Mouse (Mus musculus): ENCODE measurements at regions not wholly inside any gene's neighbourhood (a gene's known extent, or its start where the extent isn't known, plus 50 kb on each side); places are given as distances from the start of the nearest gene placed in this dataset.

DNA sequence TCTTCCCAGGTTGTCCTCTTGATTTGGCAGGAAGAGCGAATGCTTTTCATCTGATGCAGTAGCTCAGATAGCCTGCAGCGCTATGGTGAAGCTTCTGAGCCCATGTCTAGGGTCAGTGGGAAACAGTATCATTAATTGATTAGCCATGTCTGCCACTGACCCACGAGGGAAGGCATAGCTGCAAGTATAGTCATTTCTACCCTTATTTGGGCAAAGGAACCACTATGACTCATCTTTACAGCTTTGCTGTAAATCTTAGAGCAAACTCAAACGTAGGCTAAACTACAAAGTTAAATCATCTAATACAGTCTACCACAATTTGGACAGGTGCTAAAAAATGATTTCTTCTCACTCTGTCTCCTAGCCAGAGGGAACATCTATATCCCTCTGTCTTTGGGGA, 289.5 kb downstream of the Cbln1 start:
- Histone ChIP-seq H3K27ac (replicated peaks; ENCODE audit: low read depth, low read length) (no peak overlapping the region), H3K36me3 (ENCODE audit: control insufficient read depth, insufficient read depth, low read length) (no peaks in the 10 kb centered on the region), H3K27me3 (replicated peaks; ENCODE audit: control insufficient read depth, insufficient read depth, low read length) (no peaks in the 10 kb centered on the region), H3K9ac (ENCODE audit: low read depth, low read length) (no peak overlapping the region), H3K4me1 (ENCODE audit: control insufficient read depth, insufficient read depth, low read length) (no peaks in the 10 kb centered on the region), H3K9me3 (ENCODE audit: control insufficient read depth, low read length) (no peaks in the 10 kb centered on the region), H3K4me2 (ENCODE audit: low read depth, low read length) (no peak overlapping the region), H3K4me3 (ENCODE audit: low read depth, low read length) (no peak overlapping the region)
- DNase-seq (ENCODE audit: low spot score) = no peak
- no peak for ATAC-seq (ENCODE audit: low read depth)
- WGBS = 59% methylated on average over 4 of the region's 4 CpGs

DNA sequence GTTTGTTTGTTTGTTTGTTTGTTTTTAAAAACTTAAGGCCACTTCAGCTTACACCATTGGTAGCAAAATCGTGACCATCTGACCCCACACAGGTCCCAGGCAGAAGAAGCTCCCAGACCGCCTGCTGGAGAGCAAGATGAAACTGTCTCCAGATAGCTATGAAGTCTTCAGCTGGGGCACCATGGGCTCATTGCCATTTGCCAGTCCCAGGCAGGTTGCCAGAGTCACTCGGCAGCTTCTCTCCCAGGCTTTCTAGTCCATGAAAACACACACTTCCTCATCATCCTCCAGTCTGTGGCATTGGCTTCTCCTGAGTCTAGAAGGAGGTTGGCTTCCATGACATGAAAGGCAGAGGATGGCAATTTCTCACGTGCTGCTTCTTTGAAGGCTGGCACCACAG, 293.5 kb upstream of the N4bp1 start:
- no peaks in the 10 kb centered on the region for H3K27me3 ChIP-seq (replicated peaks; ENCODE audit: control insufficient read depth, insufficient read depth, low read length)
- ATAC-seq (ENCODE audit: low read depth) = no peak
- H3K4me1 ChIP-seq (ENCODE audit: control insufficient read depth, insufficient read depth, low read length) = no peaks in the 10 kb centered on the region
- H3K9me3 ChIP-seq (ENCODE audit: control insufficient read depth, low read length) = no peaks in the 10 kb centered on the region
- H3K4me2 ChIP-seq (ENCODE audit: low read depth, low read length) = no peak overlapping the region
- H3K4me3 ChIP-seq (ENCODE audit: low read depth, low read length) = no peak overlapping the region
- WGBS = 74% methylated on average over 4 of the region's 4 CpGs
- no peak overlapping the region for H3K27ac ChIP-seq (replicated peaks; ENCODE audit: low read depth, low read length)
- H3K36me3 ChIP-seq (ENCODE audit: control insufficient read depth, insufficient read depth, low read length) = no peaks in the 10 kb centered on the region
- H3K9ac ChIP-seq (ENCODE audit: low read depth, low read length) = no peak overlapping the region
- DNase-seq (ENCODE audit: low spot score) = no peak

DNA sequence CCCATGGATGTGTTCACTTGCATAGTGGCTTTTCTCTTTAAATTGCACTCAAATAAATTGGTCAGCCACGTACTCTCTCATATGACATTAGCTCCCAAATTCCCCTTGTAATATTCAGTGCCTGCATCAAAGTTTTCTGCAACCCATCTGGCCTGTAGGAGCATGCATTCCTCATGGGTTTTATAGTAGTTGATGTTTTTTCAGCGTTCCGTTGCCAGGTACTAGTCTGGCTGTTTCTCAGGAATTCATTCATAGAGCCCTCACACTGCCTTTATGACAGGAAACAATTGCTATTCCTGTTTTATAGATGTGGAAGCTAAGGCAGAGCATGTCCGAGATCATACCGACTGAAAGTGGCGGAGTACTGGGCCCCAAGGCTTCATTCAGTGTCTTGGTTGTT, 292.6 kb upstream of the N4bp1 start:
- DNase-seq (ENCODE audit: low spot score) (no peak), ATAC-seq (ENCODE audit: low read depth) (no peak)
- Histone ChIP-seq H3K4me3 (ENCODE audit: low read depth, low read length) (no peak overlapping the region), H3K36me3 (ENCODE audit: control insufficient read depth, insufficient read depth, low read length) (no peaks in the 10 kb centered on the region), H3K27ac (replicated peaks; ENCODE audit: low read depth, low read length) (no peak overlapping the region), H3K4me2 (ENCODE audit: low read depth, low read length) (no peak overlapping the region), H3K27me3 (replicated peaks; ENCODE audit: control insufficient read depth, insufficient read depth, low read length) (no peaks in the 10 kb centered on the region), H3K9me3 (ENCODE audit: control insufficient read depth, low read length) (no peaks in the 10 kb centered on the region), H3K4me1 (ENCODE audit: control insufficient read depth, insufficient read depth, low read length) (no peaks in the 10 kb centered on the region), H3K9ac (ENCODE audit: low read depth, low read length) (no peak overlapping the region)
- WGBS = 78% methylated on average over 6 of the region's 6 CpGs

DNA sequence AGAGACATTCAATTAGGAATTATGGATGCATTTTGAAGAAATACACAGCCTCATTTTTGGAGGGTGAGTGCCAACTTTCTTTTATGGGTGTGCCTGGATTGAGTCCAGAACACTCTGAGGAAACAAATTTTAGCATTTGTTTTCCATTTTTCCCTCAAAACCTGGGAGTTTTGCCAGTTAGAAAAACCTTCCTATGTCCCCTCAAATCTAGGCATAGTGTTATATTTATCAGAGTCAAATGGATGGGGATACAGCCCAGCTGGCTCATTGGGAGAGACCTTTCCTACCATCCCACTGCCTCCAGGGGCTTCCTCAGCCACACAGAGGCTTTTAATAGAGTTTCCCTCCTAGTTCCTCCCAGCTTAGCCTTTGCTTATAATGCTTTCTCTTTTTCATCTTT, 290.0 kb upstream of the N4bp1 start:
- H3K27me3 ChIP-seq (replicated peaks; ENCODE audit: control insufficient read depth, insufficient read depth, low read length) = no peaks in the 10 kb centered on the region
- no peak overlapping the region for H3K9ac ChIP-seq (ENCODE audit: low read depth, low read length)
- no peak overlapping the region for H3K4me3 ChIP-seq (ENCODE audit: low read depth, low read length)
- ATAC-seq (ENCODE audit: low read depth) = no peak
- H3K4me2 ChIP-seq (ENCODE audit: low read depth, low read length) = no peak overlapping the region
- no peaks in the 10 kb centered on the region for H3K9me3 ChIP-seq (ENCODE audit: control insufficient read depth, low read length)
- no peaks in the 10 kb centered on the region for H3K4me1 ChIP-seq (ENCODE audit: control insufficient read depth, insufficient read depth, low read length)
- DNase-seq (ENCODE audit: low spot score) = peak; percentile 85
- no peak overlapping the region for H3K27ac ChIP-seq (replicated peaks; ENCODE audit: low read depth, low read length)
- no peaks in the 10 kb centered on the region for H3K36me3 ChIP-seq (ENCODE audit: control insufficient read depth, insufficient read depth, low read length)

DNA sequence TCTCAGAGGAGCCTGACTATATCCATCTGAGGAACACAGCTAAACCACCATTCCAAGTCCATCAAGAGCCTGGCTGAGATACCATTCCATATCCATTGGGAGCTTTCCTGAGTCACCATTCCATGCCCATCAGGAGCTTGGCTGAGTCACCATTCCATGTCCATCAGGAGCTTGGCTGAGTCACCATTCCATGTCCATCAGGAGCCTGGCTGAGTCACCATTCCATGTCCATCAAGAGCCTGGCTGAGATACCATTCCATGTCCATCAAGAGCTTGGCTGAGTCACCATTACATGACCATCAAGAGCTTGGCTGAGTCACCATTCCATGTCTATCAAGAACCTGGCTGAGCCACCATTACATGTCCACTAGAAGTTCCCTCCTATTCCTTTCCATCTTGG, 288.7 kb upstream of the N4bp1 start:
- H3K27ac ChIP-seq (replicated peaks; ENCODE audit: low read depth, low read length) = no peak overlapping the region
- ATAC-seq (ENCODE audit: low read depth) (no peak), DNase-seq (ENCODE audit: low spot score) (no peak)
- no peak overlapping the region for H3K4me3 ChIP-seq (ENCODE audit: low read depth, low read length)
- no peaks in the 10 kb centered on the region for H3K27me3 ChIP-seq (replicated peaks; ENCODE audit: control insufficient read depth, insufficient read depth, low read length)
- H3K4me2 ChIP-seq (ENCODE audit: low read depth, low read length) = no peak overlapping the region
- H3K4me1 ChIP-seq (ENCODE audit: control insufficient read depth, insufficient read depth, low read length) = no peaks in the 10 kb centered on the region
- no peak overlapping the region for H3K9ac ChIP-seq (ENCODE audit: low read depth, low read length)
- H3K36me3 ChIP-seq (ENCODE audit: control insufficient read depth, insufficient read depth, low read length) = no peaks in the 10 kb centered on the region
- H3K9me3 ChIP-seq (ENCODE audit: control insufficient read depth, low read length) = no peaks in the 10 kb centered on the region

DNA sequence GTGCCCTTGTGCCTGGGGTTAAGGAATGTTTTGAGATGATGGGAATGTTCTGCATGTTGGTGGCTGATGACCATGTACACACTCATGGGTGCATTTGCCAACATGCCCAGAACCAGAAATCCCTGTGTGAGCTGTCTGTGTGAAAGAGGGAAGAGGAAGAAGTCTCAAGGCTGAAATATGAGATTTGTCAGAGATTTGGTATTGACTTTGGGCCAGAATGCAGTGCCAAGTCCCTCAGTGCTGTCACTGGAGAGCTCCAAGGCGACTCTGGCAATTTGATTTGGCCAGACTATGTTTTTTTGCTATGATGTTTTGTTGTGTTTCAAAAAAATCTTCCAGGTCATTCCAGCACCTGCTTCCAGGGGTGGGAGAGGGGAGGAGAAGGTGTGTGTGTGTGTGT, 281.7 kb upstream of the N4bp1 start:
- no peaks in the 10 kb centered on the region for H3K4me1 ChIP-seq (ENCODE audit: control insufficient read depth, insufficient read depth, low read length)
- no peaks in the 10 kb centered on the region for H3K27me3 ChIP-seq (replicated peaks; ENCODE audit: control insufficient read depth, insufficient read depth, low read length)
- H3K9ac ChIP-seq (ENCODE audit: low read depth, low read length) = no peak overlapping the region
- H3K4me2 ChIP-seq (ENCODE audit: low read depth, low read length) = no peak overlapping the region
- no peak for ATAC-seq (ENCODE audit: low read depth)
- H3K36me3 ChIP-seq (ENCODE audit: control insufficient read depth, insufficient read depth, low read length) = no peaks in the 10 kb centered on the region
- no peak for DNase-seq (ENCODE audit: low spot score)
- WGBS = 61% methylated on average over 1 of the region's 1 CpGs
- no peaks in the 10 kb centered on the region for H3K9me3 ChIP-seq (ENCODE audit: control insufficient read depth, low read length)
- H3K27ac ChIP-seq (replicated peaks; ENCODE audit: low read depth, low read length) = no peak overlapping the region
- no peak overlapping the region for H3K4me3 ChIP-seq (ENCODE audit: low read depth, low read length)

DNA sequence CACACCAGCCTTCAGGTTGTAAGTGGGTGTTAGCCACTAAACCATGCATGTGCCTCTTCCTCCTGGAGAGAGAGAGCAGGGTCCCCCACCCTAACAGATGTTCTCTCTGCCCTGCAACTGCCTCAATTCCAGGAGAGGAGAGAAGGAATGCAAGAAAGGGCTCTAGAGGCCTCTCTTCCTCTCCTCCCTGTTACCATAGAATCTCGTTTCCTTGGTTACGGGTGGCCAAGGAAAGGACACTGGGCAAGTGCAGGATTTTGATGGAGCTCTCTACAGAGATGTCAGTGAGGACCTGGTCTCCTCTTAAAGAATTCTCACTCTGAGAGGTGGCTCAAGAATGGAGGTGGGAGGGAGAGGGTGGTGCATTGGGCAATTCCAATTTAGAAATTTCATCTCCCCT, 275.4 kb upstream of the N4bp1 start:
- 87% methylated on average over 2 of the region's 2 CpGs for WGBS
- DNase-seq (ENCODE audit: low spot score) = no peak

DNA sequence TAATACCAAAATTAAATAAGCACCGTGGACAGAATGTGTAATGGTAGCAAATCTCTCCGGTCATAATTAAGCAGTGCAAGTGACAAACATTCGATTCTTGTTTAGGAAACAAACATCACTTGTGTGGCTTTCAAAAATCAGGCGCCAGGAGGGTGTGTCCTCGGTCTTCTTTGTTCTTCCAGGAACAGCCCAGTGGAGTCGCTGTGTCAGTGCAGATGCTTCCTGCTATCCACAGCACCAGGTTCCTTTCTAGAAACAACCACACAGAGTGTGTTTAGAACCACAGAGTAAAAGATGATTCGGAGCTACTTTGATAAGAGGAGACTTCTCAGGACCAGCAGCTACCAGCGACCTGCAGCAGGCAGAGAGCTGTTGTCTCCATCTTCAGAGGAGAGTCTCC, 273.3 kb upstream of the N4bp1 start:
- 49% methylated on average over 8 of the region's 8 CpGs for WGBS
- Histone ChIP-seq H3K36me3 (ENCODE audit: control insufficient read depth, insufficient read depth, low read length) (no peaks in the 10 kb centered on the region), H3K4me3 (ENCODE audit: low read depth, low read length) (no peak overlapping the region), H3K4me2 (ENCODE audit: low read depth, low read length) (no peak overlapping the region), H3K9ac (ENCODE audit: low read depth, low read length) (no peak overlapping the region), H3K27ac (replicated peaks; ENCODE audit: low read depth, low read length) (no peak overlapping the region), H3K4me1 (ENCODE audit: control insufficient read depth, insufficient read depth, low read length) (no peaks in the 10 kb centered on the region), H3K9me3 (ENCODE audit: control insufficient read depth, low read length) (no peaks in the 10 kb centered on the region), H3K27me3 (replicated peaks; ENCODE audit: control insufficient read depth, insufficient read depth, low read length) (no peaks in the 10 kb centered on the region; the same call in 1 of the 2 replicates)
- no peak for DNase-seq (ENCODE audit: low spot score)
- ATAC-seq (ENCODE audit: low read depth) = no peak

More for the DNA sequence above, 275.4 kb upstream of the N4bp1 start:
- no peak overlapping the region for H3K9ac ChIP-seq (ENCODE audit: low read depth, low read length)
- ATAC-seq (ENCODE audit: low read depth) = no peak
- H3K4me1 ChIP-seq (ENCODE audit: control insufficient read depth, insufficient read depth, low read length) = no peaks in the 10 kb centered on the region
- no peak overlapping the region for H3K4me3 ChIP-seq (ENCODE audit: low read depth, low read length)
- H3K27me3 ChIP-seq (replicated peaks; ENCODE audit: control insufficient read depth, insufficient read depth, low read length) = no peaks in the 10 kb centered on the region; the same call in 1 of the 2 replicates
- H3K4me2 ChIP-seq (ENCODE audit: low read depth, low read length) = no peak overlapping the region
- H3K9me3 ChIP-seq (ENCODE audit: control insufficient read depth, low read length) = no peaks in the 10 kb centered on the region
- H3K36me3 ChIP-seq (ENCODE audit: control insufficient read depth, insufficient read depth, low read length) = no peaks in the 10 kb centered on the region
- no peak overlapping the region for H3K27ac ChIP-seq (replicated peaks; ENCODE audit: low read depth, low read length)

DNA sequence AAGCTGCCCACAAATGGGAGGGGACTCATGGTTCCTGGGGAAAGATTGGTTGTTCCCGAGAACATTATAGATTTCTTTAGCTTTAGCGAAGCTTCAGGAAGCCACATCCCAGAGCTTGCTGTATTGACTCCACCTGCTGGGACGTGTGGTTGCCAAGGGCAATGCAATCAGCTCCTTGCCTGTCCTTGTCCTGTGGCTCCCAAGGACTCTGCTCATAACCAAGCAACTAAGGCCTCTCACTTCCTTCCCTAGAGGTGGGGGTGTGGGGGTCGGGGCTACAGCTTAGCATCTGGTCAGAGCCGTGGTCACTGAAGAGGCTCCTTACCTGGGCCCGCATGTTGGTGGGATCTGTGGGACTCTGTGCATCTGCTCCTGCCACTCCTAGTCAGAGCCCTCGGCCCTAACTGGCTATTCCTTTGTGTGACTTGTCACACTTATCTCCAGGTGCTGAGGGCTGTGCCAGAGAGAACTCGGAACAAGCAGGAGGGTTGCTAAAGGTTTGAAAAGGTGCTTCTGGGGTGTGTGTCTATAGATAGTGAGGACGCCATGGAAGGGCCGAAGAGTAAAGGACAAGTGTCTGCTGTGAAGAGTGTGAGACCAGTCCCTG, 270.9 kb upstream of the N4bp1 start:
- DNase-seq (ENCODE audit: low spot score) (no peak), ATAC-seq (ENCODE audit: low read depth) (no peak)
- H3K9me3 ChIP-seq (ENCODE audit: control insufficient read depth, low read length) = no peaks in the 10 kb centered on the region
- H3K9ac ChIP-seq (ENCODE audit: low read depth, low read length) = no peak overlapping the region
- H3K27ac ChIP-seq (replicated peaks; ENCODE audit: low read depth, low read length) = no peak overlapping the region
- H3K36me3 ChIP-seq (ENCODE audit: control insufficient read depth, insufficient read depth, low read length) = no peaks in the 10 kb centered on the region
- H3K27me3 ChIP-seq (replicated peaks; ENCODE audit: control insufficient read depth, insufficient read depth, low read length) = no peaks in the 10 kb centered on the region; the same call in 1 of the 2 replicates
- 67% methylated on average over 10 of the region's 10 CpGs for WGBS
- no peaks in the 10 kb centered on the region for H3K4me1 ChIP-seq (ENCODE audit: control insufficient read depth, insufficient read depth, low read length)
- no peak overlapping the region for H3K4me2 ChIP-seq (ENCODE audit: low read depth, low read length)
- no peak overlapping the region for H3K4me3 ChIP-seq (ENCODE audit: low read depth, low read length)
